Mouse (Mus musculus): ENCODE data around the gene Psmb1.
"Not testable (repeated sequence)": the region's sequence is repeated elsewhere in the genome, so short reads cannot be mapped to it uniquely, and the experiment has no call there.

Gene Psmb1

DNA sequence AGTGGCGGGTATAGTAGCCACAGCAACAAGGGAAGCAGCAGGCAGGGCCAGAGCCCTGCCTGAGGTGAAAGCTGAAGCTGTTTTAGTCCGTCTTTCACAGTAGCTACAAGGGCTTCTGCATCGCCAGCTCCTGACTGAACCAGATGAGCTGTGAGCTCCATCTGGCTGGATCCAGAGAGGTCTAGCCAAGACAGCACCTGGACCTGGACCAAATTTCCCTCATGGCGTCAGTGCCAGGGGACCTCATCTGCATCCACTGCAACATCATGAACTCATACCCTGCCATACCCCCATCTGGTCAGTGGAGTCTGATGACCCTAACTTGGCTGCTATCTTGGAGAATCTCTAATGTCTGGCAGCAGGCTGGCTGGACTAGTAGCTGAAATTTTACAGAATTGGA lies 39.8 kb downstream of the Psmb1 start:
- DNase-seq, result no peak

DNA sequence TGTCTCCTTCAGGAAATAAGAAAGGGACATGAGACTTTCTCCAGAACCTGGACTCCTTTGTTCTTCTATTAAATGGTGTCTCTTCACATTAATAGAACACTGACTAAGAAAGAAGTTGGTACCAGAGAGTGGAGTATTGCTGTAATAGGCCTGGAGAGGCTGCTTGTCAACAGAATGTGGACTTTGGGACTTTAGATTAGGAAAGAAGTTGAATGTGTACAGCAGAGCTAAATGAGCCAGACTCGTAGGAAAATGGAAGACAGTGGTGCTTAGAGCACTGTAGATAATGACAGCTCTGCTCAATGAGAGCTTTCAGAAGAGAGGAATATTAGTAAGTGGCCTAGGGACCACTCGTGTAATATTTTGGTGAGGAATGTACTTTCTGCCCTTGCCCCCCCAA lies 43.0 kb downstream of the Psmb1 start:
- DNase-seq, result no peak

DNA sequence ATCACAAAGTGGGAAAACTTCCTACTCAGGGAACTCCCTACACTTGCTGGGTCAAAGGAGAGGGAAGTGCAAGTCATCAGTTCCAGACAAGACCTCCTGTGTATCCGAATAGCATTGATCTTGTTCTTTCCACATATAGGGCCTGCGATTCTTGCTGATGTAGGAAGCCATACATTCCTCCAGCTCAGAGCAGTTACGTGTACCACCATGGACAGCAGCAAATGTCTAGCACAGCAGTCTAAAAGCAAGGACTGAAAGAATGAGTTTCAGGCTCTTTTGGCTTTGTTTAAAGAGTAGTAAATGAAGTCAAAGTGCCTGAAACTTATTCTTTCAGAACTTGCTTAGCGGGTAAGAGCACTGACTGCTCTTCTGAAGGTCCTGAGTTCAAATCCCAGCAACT lies 44.3 kb downstream of the Psmb1 start:
- no peak for DNase-seq

DNA sequence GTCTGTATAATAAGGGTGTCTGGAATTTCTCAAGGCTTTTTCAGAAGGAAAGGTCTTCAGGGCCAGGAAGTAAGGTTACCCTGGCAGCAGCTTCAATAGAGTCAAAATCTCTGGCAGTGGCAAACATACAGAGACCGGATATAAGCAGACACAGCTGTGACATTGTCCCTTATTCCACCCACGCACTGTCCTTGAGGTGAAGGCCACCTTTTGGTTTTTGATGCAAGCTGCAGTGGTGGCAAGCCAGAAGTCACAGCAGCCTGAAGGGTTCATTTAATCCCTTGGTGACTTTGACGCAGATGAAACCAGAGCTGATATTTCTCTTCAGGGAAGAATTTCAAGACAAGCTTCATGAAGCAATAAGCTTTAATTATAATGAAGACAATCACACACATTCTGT lies 49.9 kb downstream of the Psmb1 start:
- DNase-seq, result no peak

DNA sequence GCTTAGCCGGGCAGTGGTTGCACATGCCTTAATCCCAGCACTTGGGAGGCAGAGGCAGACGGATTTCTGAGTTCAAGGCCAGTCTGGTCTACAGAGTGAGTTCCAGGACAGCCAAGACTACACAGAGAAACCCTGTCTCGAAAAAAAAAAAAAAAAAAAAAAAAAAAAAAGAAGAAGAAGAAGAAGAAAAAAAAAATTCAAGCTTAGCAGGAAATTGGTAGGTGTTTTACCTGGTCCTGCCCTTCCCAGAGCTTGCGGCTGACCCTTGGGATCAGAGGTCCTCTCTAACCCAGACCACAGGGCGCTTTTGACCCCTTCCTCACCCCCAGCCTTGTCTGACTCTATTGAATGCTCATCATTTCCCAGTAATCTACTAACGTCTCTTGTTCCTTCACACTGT lies 50.4 kb downstream of the Psmb1 start:
- not testable (repeated sequence) for DNase-seq

DNA sequence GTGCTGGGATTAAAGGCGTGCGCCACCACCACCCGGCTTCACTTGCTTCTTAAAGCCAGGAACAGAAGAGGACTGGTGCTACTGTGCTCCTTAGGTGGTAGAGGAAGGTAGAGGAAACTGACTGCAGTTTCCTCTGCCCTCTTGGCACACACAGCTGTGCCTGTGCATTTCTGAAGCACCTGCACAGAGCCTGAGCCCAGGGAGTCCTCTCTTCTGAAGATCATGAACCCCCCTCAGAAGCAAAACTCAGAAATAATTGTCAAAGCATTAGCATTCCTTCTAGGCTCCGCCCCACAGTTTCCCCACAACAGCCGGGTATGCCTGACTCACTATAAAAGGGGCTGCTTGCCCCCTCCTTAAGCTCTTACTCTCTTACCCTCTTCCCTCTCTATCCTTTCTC lies 51.7 kb downstream of the Psmb1 start:
- DNase-seq, result no peak

DNA sequence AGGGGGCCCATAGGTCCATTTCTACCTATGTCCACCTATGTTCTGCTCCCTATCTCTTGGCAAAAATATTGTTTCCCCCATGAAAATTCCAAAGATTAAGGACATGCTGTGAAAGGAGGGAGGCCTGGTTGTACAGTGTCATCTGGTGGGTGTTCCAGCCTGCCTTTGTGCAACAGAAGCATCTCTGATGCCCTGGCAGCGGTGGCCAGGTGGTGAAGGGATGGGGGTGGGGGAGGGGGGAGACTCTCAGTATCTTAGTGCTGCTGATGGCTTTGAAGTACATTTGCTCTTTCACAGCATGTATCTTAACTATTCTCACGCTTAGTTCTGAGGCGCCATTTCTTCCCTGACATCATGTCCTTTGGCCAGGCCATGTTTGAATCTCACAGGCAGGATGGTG lies 54.1 kb downstream of the Psmb1 start:
- DNase-seq, result no peak

DNA sequence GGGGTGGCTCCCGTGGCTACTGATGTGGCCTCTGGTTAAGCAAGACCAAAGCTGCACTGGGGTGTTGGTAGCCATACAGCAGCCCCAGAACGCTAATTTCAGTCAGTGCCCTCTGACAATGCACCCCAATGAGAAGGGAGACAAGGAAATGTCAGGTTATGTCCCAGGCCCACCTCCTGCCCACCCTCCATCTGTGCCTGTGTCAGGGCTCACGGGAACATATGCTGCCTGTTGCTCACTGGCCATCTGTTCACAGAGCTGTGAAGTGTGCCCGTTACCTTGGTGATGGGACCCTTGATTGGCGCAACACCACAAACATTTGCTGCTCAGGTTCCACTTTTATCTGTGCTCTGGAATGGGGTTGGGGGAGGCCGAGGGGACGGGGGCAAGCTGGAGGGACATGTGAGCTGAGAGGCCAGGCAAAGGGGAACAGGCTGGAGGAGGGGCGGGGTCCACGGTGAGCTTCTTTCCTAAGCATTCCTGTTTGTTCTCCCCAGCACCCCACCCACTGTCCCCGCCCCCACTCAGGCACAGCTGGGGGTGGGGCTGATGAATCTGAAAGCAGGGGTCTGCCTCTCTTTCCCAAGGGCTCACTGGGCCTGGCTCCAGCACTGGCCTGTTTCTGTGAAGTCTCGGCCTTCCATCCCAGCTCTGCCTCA lies 59.0 kb downstream of the Psmb1 start:
- DNase-seq, result peak; percentile 11

DNA sequence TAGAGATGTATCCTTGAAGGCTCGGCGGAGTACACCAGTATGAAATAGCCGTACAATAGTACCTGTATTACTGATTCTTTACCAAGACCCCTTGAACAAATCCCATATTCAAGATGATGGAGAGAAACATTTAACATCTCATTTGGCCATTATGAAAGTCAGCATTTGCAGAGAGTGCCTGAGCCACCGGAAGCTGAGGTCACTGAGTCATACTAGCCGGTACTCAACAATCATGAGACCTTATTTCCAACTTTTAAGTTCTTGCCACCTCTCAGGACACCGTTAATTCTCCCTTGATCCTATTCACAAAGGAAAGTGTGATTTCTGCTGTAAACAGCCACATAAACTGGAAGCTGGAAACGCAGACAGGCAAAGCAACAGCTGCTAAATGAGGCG lies 59.5 kb downstream of the Psmb1 start:
- no peak for DNase-seq

DNA sequence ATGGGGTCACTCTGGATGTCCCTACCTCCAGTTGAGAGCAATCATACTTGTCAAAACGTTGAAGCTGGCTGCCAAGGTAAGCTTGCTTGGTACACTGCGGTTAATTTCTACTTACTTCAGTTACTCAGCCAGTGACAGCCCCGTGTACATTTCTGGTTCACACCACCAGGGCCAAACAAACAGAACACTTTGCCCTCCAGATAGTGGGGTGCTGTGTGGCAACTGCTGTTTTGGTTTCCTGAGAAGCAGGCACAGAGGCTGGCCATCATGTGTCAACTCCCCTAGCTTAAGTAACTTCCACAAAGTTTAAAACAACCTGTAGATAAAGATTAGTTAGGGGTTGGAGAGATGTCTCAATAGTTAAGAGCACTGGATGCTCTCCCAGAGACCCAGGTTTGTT lies 64.8 kb downstream of the Psmb1 start:
- no peak for DNase-seq

DNA sequence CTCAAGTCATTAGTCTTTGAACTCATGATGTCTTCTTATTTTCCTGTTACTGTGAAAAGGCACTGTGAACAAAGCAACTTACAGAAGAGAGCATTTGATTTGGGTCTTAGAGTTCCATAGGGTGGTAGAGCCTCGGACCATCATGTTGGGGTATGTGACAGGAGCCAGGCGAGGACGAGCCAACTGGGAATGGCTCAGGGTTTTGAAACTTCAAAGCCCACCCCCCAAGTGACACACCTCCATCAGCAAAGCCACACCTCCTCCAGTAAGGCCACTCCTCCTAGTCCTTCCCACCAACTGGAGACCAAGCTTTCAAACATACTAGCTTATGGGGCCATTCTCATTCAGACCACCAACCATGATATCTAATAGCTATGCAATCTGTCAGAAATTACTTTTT lies 67.5 kb downstream of the Psmb1 start:
- DNase-seq, result no peak

DNA sequence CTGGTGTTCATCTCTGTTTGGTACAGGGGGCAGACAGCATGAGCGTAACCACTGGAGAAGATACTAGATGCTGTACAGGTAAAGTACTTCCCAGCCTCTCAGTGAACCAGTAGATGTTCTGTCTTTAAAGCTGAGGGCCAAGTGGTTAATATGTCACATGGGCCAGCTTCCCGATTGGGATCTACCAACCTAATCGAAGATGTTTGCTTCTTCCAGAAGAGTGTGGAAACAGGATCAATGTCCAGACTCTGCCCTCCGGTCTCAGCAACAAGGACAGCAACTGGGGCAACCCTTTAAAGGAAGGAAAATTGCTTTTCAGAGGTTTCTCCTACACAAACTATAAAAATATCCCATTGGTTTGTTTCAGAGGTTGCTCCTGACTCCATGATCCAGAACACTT lies 68.0 kb downstream of the Psmb1 start:
- no peak for DNase-seq

DNA sequence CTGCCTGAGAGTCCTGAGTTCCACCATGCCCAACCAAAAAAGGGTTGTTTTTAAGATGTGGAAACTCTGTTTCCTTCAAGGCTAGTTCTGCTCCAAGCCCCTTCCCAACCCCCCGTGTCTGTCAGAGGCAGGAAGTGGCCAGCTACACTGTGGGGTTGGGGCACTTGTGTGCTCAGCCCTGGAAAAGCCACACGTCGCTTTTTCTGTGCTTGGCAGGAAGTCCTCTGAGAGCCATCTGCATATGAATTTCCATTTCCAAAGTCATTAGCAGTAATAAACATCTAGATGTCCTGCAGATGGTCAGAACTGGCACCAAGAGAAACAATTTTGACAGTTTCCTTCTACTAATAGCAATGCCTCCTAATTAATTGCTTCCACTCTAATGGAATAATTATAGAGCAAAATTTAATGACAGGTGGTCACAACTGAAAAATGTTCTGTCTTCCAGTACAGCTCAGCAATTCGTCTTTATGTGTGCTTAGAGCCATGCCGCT lies 68.5 kb downstream of the Psmb1 start:
- DNase-seq, result peak; percentile 43

DNA sequence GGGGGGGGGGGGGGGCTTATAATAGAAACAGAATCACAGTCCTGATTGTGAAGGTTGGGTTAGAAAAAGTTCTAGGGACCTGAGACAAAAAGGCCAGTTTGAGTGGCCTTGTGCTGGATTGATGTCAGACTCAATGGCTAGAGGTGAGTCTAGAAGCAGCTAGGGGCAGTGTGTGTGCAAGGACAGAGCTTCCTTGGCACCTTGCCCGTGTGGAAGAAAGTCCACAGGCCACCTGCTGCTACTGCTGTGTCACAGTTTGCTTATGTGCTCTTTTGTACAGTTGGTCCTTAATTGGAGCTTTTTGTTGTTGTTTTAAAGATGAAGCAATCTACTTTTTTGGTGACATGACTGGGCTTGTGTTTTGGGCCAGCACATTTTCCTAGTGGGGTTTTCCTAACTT lies 69.6 kb downstream of the Psmb1 start:
- peak; percentile 12 for DNase-seq

DNA sequence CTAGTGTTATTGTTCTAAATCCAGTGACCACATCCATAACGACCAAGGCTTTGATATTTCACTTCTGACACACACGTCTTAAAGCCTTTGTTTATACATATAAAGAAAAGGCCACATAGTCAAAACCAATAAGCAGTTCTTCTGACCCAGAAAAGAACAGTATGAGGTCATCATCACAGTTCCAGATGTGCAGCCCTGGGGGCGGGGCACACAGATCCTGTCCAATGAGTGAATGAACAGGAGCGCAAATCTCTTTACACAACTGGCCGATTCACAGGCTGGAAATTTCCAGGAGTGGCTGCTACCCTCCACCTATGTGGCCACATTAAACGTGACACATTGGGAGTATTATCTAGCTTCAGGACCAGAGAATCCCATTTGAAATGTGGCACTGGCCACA lies 70.1 kb downstream of the Psmb1 start:
- no peak for DNase-seq

DNA sequence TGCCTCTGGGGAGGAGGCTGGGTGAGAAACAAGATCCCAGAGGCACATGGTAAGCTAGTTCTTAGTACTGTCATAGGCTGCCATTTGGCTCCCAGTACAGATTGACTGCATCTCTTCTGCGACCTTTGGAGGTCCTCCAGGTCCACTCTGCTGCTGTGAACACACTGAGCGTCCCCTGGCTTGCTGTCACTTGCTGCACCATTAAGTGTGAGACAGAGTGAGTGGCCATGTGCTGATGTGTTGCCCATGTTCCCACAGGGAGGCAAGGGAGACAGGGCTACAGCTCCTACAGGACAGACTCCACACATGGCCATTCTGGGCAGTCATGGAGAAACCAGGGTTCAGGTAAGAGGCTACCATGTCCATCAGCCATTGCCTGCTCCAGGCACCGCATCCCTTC lies 73.6 kb downstream of the Psmb1 start:
- DNase-seq, result no peak
